Mouse (Mus musculus): ENCODE data around the gene Olfr1240.

The Olfr1240 gene

GRCm38 (mm10) chr2:89442900-89443299, at the start of gene Olfr1240:
Gene Olfr1240 (minus strand): TSS chr2:89443000.
- DNase-seq (ENCODE audit: extremely low read depth, low read depth) = no peak

DNA sequence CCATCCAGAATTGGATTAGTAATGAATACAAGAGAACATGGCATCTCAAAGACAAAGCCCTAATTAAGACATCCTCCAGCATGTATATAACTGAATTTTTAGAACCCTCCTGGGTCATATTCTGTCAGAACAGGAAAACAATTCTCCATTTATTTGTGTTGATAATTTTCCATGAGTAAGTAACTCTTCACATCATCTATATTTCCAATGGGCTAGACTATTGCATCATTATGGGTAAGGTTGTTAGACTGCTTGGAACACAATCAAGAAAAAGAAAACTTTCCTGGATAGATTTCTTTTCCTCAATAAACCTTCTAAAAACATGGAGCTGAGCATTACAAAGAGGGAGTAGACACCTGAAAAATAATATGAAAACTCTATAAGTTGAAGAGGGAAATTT, 44.2 kb upstream of the Olfr1240 start, which contains the start of gene Olfr1241:
Gene Olfr1241, minus strand, starts transcription at position 101 of the 400 bp plus-strand sequence.
- DNase-seq (ENCODE audit: extremely low read depth, low read depth) = no peak

GRCm38 (mm10) chr2:89420307-89420706, 22.5 kb downstream of the Olfr1240 start, which contains the start of gene Olfr1239:
Gene Olfr1239 (minus strand): TSS chr2:89420407.
- no peak for DNase-seq (ENCODE audit: extremely low read depth, low read depth)

DNA sequence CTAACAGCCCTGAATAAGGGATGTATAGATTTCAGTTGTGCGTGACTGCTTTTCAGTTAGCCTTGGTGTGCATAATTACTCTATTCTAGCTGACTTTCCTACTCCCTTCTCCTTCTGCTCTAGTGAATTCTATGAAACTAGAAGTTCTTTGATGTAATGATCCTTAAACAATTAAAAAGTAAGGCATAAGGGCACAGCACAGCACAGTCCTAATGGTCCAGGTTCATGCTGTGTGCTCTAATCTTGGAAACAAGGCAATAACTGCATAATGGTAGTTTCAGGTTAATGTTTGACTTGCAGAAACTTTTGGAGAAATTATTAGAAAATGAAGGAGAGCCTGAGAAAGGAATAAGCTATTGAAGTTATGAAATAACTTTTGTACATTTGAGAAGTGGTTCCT, 28.2 kb downstream of the Olfr1240 start:
- DNase-seq (ENCODE audit: extremely low read depth, low read depth) = no peak

- no peak for DNase-seq (ENCODE audit: extremely low read depth, low read depth)
Observed at GRCm38 (mm10) chr2:89409576-89409975, 33.2 kb downstream of the Olfr1240 start, which contains the start of gene Olfr1238. Gene Olfr1238 (minus strand): TSS chr2:89409676.

- DNase-seq (ENCODE audit: extremely low read depth, low read depth) = no peak
Observed at GRCm38 (mm10) chr2:89400882-89401281, 41.9 kb downstream of the Olfr1240 start.

Data from MEL-GATA-1-ER (cell line).